Mouse (Mus musculus) lung, adult 2 months (tissue): ENCODE measurements around the gene Reep3.

ENCODE experiments used
- CTCF ChIP-seq: fragments of 200-500 bp; IDR thresholded peaks from 2 replicates; pipeline ENCODE4 v1.5.1; 2011; ENCODE audit warnings: mild to moderate bottlenecking, low read length, control low read depth; ENCODE audit not compliant: insufficient read depth
- POLR2A ChIP-seq: fragments of 200-500 bp; IDR thresholded peaks from 2 replicates; pipeline ENCODE4 v1.6.1; 2011; ENCODE audit warnings: low read depth, mild to moderate bottlenecking, control low read depth, low read length, borderline replicate concordance; ENCODE audit errors: extremely low read depth

- TF ChIP-seq CTCF (no peak), POLR2A (no peak)
These were observed 38.4 kb downstream of the Reep3 start for GRCm38 (mm10) chr10:67058297-67058696.
